Mouse (Mus musculus) lung, embryonic 14.5 days (tissue): Measurements from ENCODE around the gene Slc5a4b. TPM values are rescaled to one million over a fixed set of nuclear protein-coding genes. Genes with fewer than 3 reads are reported as not detected.
A peak's percentile ranks its signal among the peaks of the same experiment; 100 is the strongest.

ENCODE experiments used
- ATAC-seq: fragments of 200-750 bp; cut with Nextera tagmentation; 2 replicates; pipeline ENCODE4 v1.8.0; 2017; ENCODE audit warnings: mild to moderate bottlenecking, moderate TSS enrichment, moderate library complexity; ENCODE audit not compliant: insufficient read depth
- DNase-seq: peaks from one replicate; pipeline ENCODE4 v3.0.0-alpha.2; 2015
- H3K27ac ChIP-seq: fragments of 300-500 bp; sonication (generic); 2 replicates; pipeline ENCODE4 v1.5.1; 2014; ENCODE audit warnings: low read depth, mild to moderate bottlenecking, moderate library complexity
- H3K27me3 ChIP-seq: fragments of 300-500 bp; sonication (generic); 2 replicates; pipeline ENCODE4 v1.6.1; 2014; ENCODE audit warnings: low read length, control low read depth; ENCODE audit not compliant: insufficient read depth
- H3K36me3 ChIP-seq: fragments of 300-500 bp; sonication (generic); 2 replicates; pipeline ENCODE4 v1.6.1; 2014; ENCODE audit warnings: control low read depth; ENCODE audit not compliant: insufficient read depth
- H3K4me1 ChIP-seq: fragments of 300-500 bp; sonication (generic); 2 replicates; pipeline ENCODE4 v1.6.1; 2014; ENCODE audit warnings: antibody characterized with exemption, control low read depth; ENCODE audit not compliant: insufficient read depth
- H3K4me2 ChIP-seq: fragments of 300-500 bp; sonication (generic); 2 replicates; pipeline ENCODE4 v1.6.1; 2014; ENCODE audit warnings: mild to moderate bottlenecking
- H3K4me3 ChIP-seq: fragments of 300-500 bp; sonication (generic); 2 replicates; pipeline ENCODE4 v1.5.1; 2014; ENCODE audit warnings: low read depth, low read length
- H3K9ac ChIP-seq: fragments of 300-500 bp; sonication (generic); 2 replicates; pipeline ENCODE4 v1.6.1; 2014
- H3K9me3 ChIP-seq: fragments of 300-500 bp; sonication (generic); 2 replicates; pipeline ENCODE4 v1.6.1; 2016; ENCODE audit warnings: low read depth, low read length, control low read depth
- CTCF ChIP-seq: IDR thresholded peaks from 2 replicates; pipeline ENCODE4 v1.5.1; 2016; ENCODE audit warnings: antibody characterized with exemption, low read depth
- WGBS: fragments of 180-500 bp; shearing (Covaris S2); extraction: QIAGEN DNeasy Blood & Tissue Kit; methylation state at CpG from one replicate; pipeline ENCODE4 v1.1.7; 2014; 5-methylcytosine and 5-hydroxymethylcytosine counted together
- polyA plus RNA-seq: library from polyadenylated mRNA; unstranded; fragments of >200 nt; fragmentation: Nextera tagmentation; extraction: Ambion mirVana; gene quantifications from 2 replicates; pipeline ENCODE4 v1.2.1, GENCODE M21; 2014

The Slc5a4b gene
- polyA plus RNA-seq, 1 experiment from 2014 or later = not detected

DNA sequence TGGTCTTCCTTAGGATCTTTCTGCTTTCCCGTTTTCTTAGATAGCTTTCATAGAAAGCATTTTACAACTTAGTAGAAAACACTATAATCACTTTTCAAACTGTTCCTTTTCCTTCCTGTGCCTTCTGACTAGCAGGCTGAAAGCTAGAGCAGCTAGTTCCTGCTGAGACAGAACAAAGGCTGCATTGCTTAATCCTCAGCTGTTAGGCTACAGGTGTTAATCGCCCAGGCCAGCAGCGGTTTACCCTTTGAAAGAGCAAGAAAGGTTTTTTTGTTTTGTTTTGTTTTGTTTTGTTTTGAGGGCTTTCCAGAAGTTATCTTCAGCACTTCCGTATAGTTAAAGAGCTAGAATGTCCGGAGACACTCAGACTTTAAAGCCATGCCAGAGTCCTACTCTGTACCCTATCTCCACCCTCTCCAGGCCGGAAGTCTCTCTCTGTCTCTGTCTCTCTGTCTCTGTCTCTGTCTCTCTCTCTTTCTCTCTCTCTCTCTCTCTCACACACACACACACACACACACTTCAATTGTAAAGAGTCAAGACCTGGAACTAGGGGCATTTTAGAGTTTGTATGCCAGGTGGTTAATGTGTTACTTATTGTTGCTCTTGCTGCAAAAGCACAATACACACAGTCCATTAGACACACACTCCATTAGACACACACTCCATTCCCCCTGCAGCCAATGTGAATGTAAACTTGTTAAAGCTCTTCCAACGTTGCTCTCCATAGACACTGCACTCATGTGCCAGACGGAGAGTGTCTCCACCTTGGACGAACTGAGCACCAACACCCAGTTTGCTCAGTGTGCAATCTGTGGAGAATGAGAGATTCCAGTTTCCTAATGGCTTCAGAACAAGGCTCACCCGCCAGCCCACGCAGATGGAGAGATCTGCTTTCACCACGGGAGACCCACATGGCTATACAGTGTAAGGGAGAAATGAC lies 42.8 kb downstream of the Slc5a4b start:
- Histone ChIP-seq H3K4me2 (no peak overlapping the region), H3K4me3 (no peak overlapping the region), H3K9ac (no peak overlapping the region), H3K27me3 (no peaks in the 10 kb centered on the region), H3K36me3 (no peaks in the 10 kb centered on the region), H3K27ac (no peak overlapping the region), H3K9me3 (no peaks in the 10 kb centered on the region), H3K4me1 (no peaks in the 10 kb centered on the region)
- 31% methylated on average over 12 of the region's 12 CpGs for WGBS
- ATAC-seq (no peak), DNase-seq (peak; percentile 7)
- no peak for TF ChIP-seq CTCF

GRCm38 (mm10) chr10:76062439-76062838 lies 48.3 kb downstream of the Slc5a4b start:
- Histone ChIP-seq H3K27ac (no peak overlapping the region), H3K27me3 (no peaks in the 10 kb centered on the region), H3K4me3 (no peak overlapping the region), H3K4me2 (no peak overlapping the region), H3K9me3 (no peaks in the 10 kb centered on the region), H3K9ac (no peak overlapping the region), H3K4me1 (no peaks in the 10 kb centered on the region), H3K36me3 (no peaks in the 10 kb centered on the region)
- no peak for DNase-seq
- 0 out of 2 replicates have a peak, but pooled peaks have one; percentile 3 for TF ChIP-seq CTCF
- no peak for ATAC-seq
- WGBS = 88% methylated on average over 5 of the region's 5 CpGs

DNA sequence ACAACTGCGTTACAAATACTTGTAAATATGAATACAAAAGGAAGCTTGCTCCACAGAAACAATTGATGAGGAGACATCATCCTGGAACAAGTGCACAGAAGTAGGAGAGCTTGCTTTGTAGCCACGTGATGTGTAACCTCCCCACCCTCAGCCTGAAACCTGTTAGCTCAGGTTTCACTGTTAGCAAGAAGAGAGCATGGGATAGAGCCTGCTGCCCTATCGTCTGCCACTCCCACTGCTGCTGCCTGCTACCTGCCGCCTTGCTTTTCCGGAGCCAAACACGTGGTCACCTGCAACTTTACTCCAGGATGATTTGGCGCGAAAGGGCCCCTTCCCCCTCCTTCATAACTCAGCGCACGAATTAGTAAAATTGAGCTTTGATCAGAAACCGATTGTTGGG lies 58.9 kb downstream of the Slc5a4b start:
- no peaks in the 10 kb centered on the region for H3K9me3 ChIP-seq
- 64% methylated on average over 11 of the region's 11 CpGs for WGBS
- ATAC-seq (no peak), DNase-seq (no peak)
- no peaks in the 10 kb centered on the region for H3K27me3 ChIP-seq
- H3K9ac ChIP-seq = no peak overlapping the region
- H3K36me3 ChIP-seq = no peaks in the 10 kb centered on the region
- H3K4me1 ChIP-seq = no peaks in the 10 kb centered on the region
- no peak overlapping the region for H3K4me3 ChIP-seq
- no peak for TF ChIP-seq CTCF
- H3K27ac ChIP-seq = no peak overlapping the region
- H3K4me2 ChIP-seq = no peak overlapping the region

DNA sequence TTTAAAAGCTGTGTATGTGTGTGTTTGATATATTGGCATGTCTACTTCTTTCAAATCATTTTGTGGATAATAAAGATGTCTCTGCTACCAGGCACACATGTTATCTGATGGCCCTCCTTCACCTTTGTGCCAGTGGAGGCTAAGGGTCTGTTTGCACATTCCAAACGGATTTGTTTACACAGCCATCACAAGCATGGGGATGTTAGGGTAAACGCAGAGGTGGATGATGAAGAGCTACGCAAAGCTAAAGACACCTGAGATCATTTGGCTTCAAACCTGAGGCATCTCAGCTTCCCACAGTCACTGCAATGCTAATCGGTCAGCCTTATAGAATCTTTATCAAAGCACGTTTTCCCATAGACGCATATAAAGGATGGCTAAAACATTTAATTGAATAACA lies 61.8 kb downstream of the Slc5a4b start:
- Histone ChIP-seq H3K9ac (no peak overlapping the region), H3K4me1 (no peaks in the 10 kb centered on the region), H3K27ac (no peak overlapping the region), H3K9me3 (no peaks in the 10 kb centered on the region), H3K36me3 (no peaks in the 10 kb centered on the region), H3K4me3 (no peak overlapping the region), H3K4me2 (no peak overlapping the region), H3K27me3 (no peaks in the 10 kb centered on the region)
- no peak for ATAC-seq
- no peak for DNase-seq
- TF ChIP-seq CTCF = no peak
- 8% methylated on average over 6 of the region's 6 CpGs for WGBS

DNA sequence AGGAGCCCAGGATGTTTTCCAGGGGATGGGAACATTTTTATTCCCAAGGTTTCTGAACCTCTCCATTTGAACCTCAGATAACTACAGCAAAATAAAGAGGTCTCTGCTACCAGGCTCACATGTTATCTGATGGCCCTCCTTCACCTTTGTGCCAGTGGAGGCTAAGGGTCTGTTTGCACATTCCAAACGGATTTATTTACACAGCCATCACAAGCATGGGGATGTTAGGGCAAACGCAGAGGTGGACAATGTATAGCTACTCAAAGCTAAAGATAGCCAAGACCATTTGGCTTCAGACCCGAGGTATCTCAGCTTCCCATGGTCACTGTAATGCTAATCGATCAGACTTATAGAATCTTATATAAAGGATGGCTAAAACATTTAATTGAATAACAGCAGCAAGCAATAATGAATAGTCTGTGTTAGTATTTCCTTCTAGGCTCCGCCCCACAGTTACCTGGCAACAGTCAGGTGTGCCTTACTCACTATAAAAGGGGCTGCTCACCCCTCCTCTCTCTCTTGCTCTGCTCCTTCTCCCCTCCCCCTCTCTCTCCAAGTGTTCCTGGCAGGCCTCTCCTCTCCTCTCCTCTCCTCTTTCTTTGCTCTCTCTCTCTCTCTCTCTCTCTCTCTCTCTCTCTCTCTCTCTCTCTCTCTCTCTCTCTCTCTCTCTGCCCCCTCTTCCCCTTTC lies 63.4 kb downstream of the Slc5a4b start:
- Histone ChIP-seq H3K4me1 (no peaks in the 10 kb centered on the region), H3K36me3 (peaks cover 9% of the 10 kb centered on the region; the same call in 1 of the 2 replicates), H3K4me2 (no peak overlapping the region), H3K9me3 (no peaks in the 10 kb centered on the region), H3K27me3 (no peaks in the 10 kb centered on the region), H3K4me3 (no peak overlapping the region), H3K9ac (no peak overlapping the region), H3K27ac (no peak overlapping the region)
- no peak for TF ChIP-seq CTCF
- ATAC-seq = peak; percentile 55; the same call in 1 of the 2 replicates
- DNase-seq = peak; percentile 32
- 23% methylated on average over 5 of the region's 5 CpGs for WGBS

DNA sequence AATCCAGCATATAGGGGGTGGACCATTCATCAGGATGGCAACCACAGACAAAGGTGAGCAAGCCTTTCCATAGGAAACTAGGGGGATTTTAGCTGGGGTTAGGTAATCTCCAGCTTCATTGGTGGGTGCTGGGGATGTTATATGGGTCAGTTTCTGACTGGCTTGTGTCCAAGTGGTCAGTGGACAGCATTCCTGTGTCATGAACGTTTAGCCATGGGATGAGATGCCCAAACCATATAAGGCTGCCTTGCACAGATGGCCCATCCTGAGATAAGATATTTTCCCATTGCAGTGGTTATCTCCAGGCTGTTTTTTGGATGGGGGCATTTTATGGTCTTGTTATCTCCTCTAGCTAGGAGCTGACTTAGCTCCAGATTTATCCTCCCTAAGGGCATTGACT lies 64.0 kb downstream of the Slc5a4b start:
- no peak for TF ChIP-seq CTCF
- H3K9ac ChIP-seq = no peak overlapping the region

GRCm38 (mm10) chr10:76045343-76045742 lies 65.4 kb downstream of the Slc5a4b start:
- no peak for DNase-seq
- H3K9ac ChIP-seq = no peak overlapping the region
- no peak overlapping the region for H3K4me3 ChIP-seq
- peaks cover 22% of the 10 kb centered on the region for H3K36me3 ChIP-seq
- 22% methylated on average over 5 of the region's 5 CpGs for WGBS
- no peak for TF ChIP-seq CTCF
- no peak for ATAC-seq
- no peak overlapping the region for H3K27ac ChIP-seq
- H3K4me2 ChIP-seq = no peak overlapping the region
- no peaks in the 10 kb centered on the region for H3K9me3 ChIP-seq
- no peaks in the 10 kb centered on the region for H3K27me3 ChIP-seq
- no peaks in the 10 kb centered on the region for H3K4me1 ChIP-seq

More for the DNA sequence above, 64.0 kb downstream of the Slc5a4b start:
- ATAC-seq (no peak), DNase-seq (no peak)
- H3K9me3 ChIP-seq = no peaks in the 10 kb centered on the region
- 11% methylated on average over 1 of the region's 1 CpGs for whole genome bisulfite sequencing
- no peaks in the 10 kb centered on the region for H3K27me3 ChIP-seq
- no peak overlapping the region for H3K4me3 ChIP-seq
- no peak overlapping the region for H3K27ac ChIP-seq
- H3K36me3 ChIP-seq = peaks cover 9% of the 10 kb centered on the region; the same call in 1 of the 2 replicates
- no peak overlapping the region for H3K4me2 ChIP-seq
- H3K4me1 ChIP-seq = no peaks in the 10 kb centered on the region
